Mouse (Mus musculus) limb, embryonic 13.5 days (tissue): ENCODE results near the gene Cd69. TPM values are rescaled to one million over a fixed set of nuclear protein-coding genes. Genes with fewer than 3 reads are reported as not detected.

Experiments
- ATAC-seq: fragments of 200-750 bp; cut with Nextera tagmentation; 2 replicates; pipeline ENCODE4 v1.8.0; 2017; ENCODE audit warnings: low read depth, moderate number of reproducible peaks, moderate TSS enrichment; ENCODE audit not compliant: low FRiP score
- H3K27ac ChIP-seq: fragments of 300-500 bp; sonication (generic); 2 replicates; pipeline ENCODE4 v1.5.1; 2015; ENCODE audit warnings: inconsistent platforms, mild to moderate bottlenecking, moderate library complexity
- H3K27me3 ChIP-seq: fragments of 300-500 bp; sonication (generic); 2 replicates; pipeline ENCODE4 v1.6.1; 2015; ENCODE audit warnings: mild to moderate bottlenecking, inconsistent platforms
- H3K36me3 ChIP-seq: fragments of 300-500 bp; sonication (generic); 2 replicates; pipeline ENCODE4 v1.6.1; 2015; ENCODE audit warnings: inconsistent platforms, mild to moderate bottlenecking, moderate library complexity
- H3K4me1 ChIP-seq: fragments of 300-500 bp; sonication (generic); 2 replicates; pipeline ENCODE4 v1.6.1; 2015; ENCODE audit warnings: inconsistent platforms
- H3K4me2 ChIP-seq: fragments of 300-500 bp; sonication (generic); replicated peaks from 2 replicates; pipeline ENCODE4 v1.6.1; 2015; ENCODE audit warnings: inconsistent platforms, mild to moderate bottlenecking, moderate library complexity
- H3K4me3 ChIP-seq: fragments of 300-500 bp; sonication (generic); 2 replicates; pipeline ENCODE4 v1.5.1; 2015; ENCODE audit warnings: moderate library complexity, mild to moderate bottlenecking, inconsistent platforms
- H3K9ac ChIP-seq: fragments of 300-500 bp; sonication (generic); 2 replicates; pipeline ENCODE4 v1.6.1; 2015; ENCODE audit warnings: mild to moderate bottlenecking, inconsistent platforms
- H3K9me3 ChIP-seq: fragments of 300-500 bp; sonication (generic); 2 replicates; pipeline ENCODE4 v1.6.1; 2016; ENCODE audit warnings: inconsistent platforms
- WGBS: fragments of 180-500 bp; shearing (Covaris S2); methylation state at CpG from one replicate; pipeline ENCODE4 v1.1.7; 2015; 5-methylcytosine and 5-hydroxymethylcytosine counted together
- polyA plus RNA-seq: library from polyadenylated mRNA; unstranded; fragments of >200 nt; fragmentation: Nextera tagmentation; extraction: Ambion mirVana; gene quantifications from 2 replicates; pipeline ENCODE4 v1.2.1, GENCODE M21; 2015

Gene Cd69
- polyA plus RNA-seq, 1 experiment from 2014 or later: 0.08 TPM

GRCm38 (mm10) chr6:129275624-129276203 lies 478 bp upstream of the Cd69 start:
- 60% methylated on average over 3 of the region's 3 CpGs for WGBS
- no peaks in the 10 kb centered on the region for H3K27me3 ChIP-seq
- no peaks in the 10 kb centered on the region for H3K9me3 ChIP-seq
- no peak for ATAC-seq
- H3K9ac ChIP-seq: no peak overlapping the region
- no peak overlapping the region for H3K27ac ChIP-seq
- no peak overlapping the region for H3K4me2 ChIP-seq
- H3K4me1 ChIP-seq: no peaks in the 10 kb centered on the region
- no peak overlapping the region for H3K4me3 ChIP-seq
- H3K36me3 ChIP-seq: no peaks in the 10 kb centered on the region

GRCm38 (mm10) chr6:129274476-129274875 lies 760 bp downstream of the Cd69 start:
- Histone ChIP-seq H3K4me2 (no peak overlapping the region), H3K4me3 (no peak overlapping the region), H3K4me1 (no peaks in the 10 kb centered on the region), H3K9me3 (no peaks in the 10 kb centered on the region), H3K9ac (no peak overlapping the region), H3K36me3 (no peaks in the 10 kb centered on the region), H3K27ac (no peak overlapping the region), H3K27me3 (no peaks in the 10 kb centered on the region)
- WGBS: 78% methylated on average over 2 of the region's 2 CpGs
- no peak for ATAC-seq

GRCm38 (mm10) chr6:129273662-129274061 lies 1.6 kb downstream of the Cd69 start:
- Histone ChIP-seq H3K27ac (no peak overlapping the region), H3K9me3 (no peaks in the 10 kb centered on the region), H3K27me3 (no peaks in the 10 kb centered on the region), H3K4me3 (no peak overlapping the region), H3K4me1 (no peaks in the 10 kb centered on the region), H3K4me2 (no peak overlapping the region), H3K9ac (no peak overlapping the region), H3K36me3 (no peaks in the 10 kb centered on the region)
- ATAC-seq: no peak
- 80% methylated on average over 3 of the region's 3 CpGs for WGBS

GRCm38 (mm10) chr6:129266438-129267022 lies 8.7 kb downstream of the Cd69 start:
- no peak overlapping the region for H3K4me2 ChIP-seq
- ATAC-seq: no peak
- H3K36me3 ChIP-seq: no peaks in the 10 kb centered on the region
- H3K9ac ChIP-seq: no peak overlapping the region
- no peak overlapping the region for H3K4me3 ChIP-seq
- H3K4me1 ChIP-seq: no peaks in the 10 kb centered on the region
- WGBS: 73% methylated on average over 1 of the region's 1 CpGs
- no peaks in the 10 kb centered on the region for H3K9me3 ChIP-seq
- no peak overlapping the region for H3K27ac ChIP-seq
- H3K27me3 ChIP-seq: no peaks in the 10 kb centered on the region

GRCm38 (mm10) chr6:129265821-129266220 lies 9.4 kb downstream of the Cd69 start:
- Histone ChIP-seq H3K4me3 (no peak overlapping the region), H3K9ac (no peak overlapping the region), H3K4me2 (no peak overlapping the region), H3K27ac (no peak overlapping the region), H3K27me3 (no peaks in the 10 kb centered on the region), H3K4me1 (no peaks in the 10 kb centered on the region), H3K9me3 (no peaks in the 10 kb centered on the region), H3K36me3 (no peaks in the 10 kb centered on the region)
- 72% methylated on average over 3 of the region's 3 CpGs for WGBS
- ATAC-seq: no peak

GRCm38 (mm10) chr6:129260940-129261339 lies 14.3 kb downstream of the Cd69 start:
- H3K4me2 ChIP-seq: no peak overlapping the region
- 82% methylated on average over 4 of the region's 4 CpGs for WGBS
- H3K27ac ChIP-seq: no peak overlapping the region
- no peaks in the 10 kb centered on the region for H3K27me3 ChIP-seq
- no peak for ATAC-seq
- no peaks in the 10 kb centered on the region for H3K9me3 ChIP-seq
- no peak overlapping the region for H3K9ac ChIP-seq
- H3K36me3 ChIP-seq: no peaks in the 10 kb centered on the region
- no peaks in the 10 kb centered on the region for H3K4me1 ChIP-seq
- H3K4me3 ChIP-seq: no peak overlapping the region

GRCm38 (mm10) chr6:129260034-129260433 lies 15.2 kb downstream of the Cd69 start:
- H3K4me2 ChIP-seq: no peak overlapping the region
- H3K4me1 ChIP-seq: no peaks in the 10 kb centered on the region
- H3K27ac ChIP-seq: no peak overlapping the region
- H3K36me3 ChIP-seq: no peaks in the 10 kb centered on the region
- H3K9me3 ChIP-seq: no peaks in the 10 kb centered on the region
- no peak overlapping the region for H3K4me3 ChIP-seq
- ATAC-seq: no peak
- no peak overlapping the region for H3K9ac ChIP-seq
- no peaks in the 10 kb centered on the region for H3K27me3 ChIP-seq

GRCm38 (mm10) chr6:129256018-129256417 lies 19.2 kb downstream of the Cd69 start:
- Histone ChIP-seq H3K4me3 (no peak overlapping the region), H3K27me3 (no peaks in the 10 kb centered on the region), H3K4me1 (no peaks in the 10 kb centered on the region), H3K9ac (no peak overlapping the region), H3K4me2 (no peak overlapping the region), H3K9me3 (no peaks in the 10 kb centered on the region), H3K36me3 (no peaks in the 10 kb centered on the region), H3K27ac (no peak overlapping the region)
- ATAC-seq: no peak
- WGBS: 63% methylated on average over 7 of the region's 7 CpGs

GRCm38 (mm10) chr6:129254949-129255602 lies 20.2 kb downstream of the Cd69 start:
- Histone ChIP-seq H3K4me1 (no peaks in the 10 kb centered on the region), H3K36me3 (no peaks in the 10 kb centered on the region), H3K27me3 (no peaks in the 10 kb centered on the region), H3K9ac (no peak overlapping the region), H3K27ac (no peak overlapping the region), H3K4me3 (no peak overlapping the region), H3K9me3 (no peaks in the 10 kb centered on the region), H3K4me2 (no peak overlapping the region)
- no peak for ATAC-seq
- WGBS: 19% methylated on average over 4 of the region's 4 CpGs

- Histone ChIP-seq H3K4me1 (no peaks in the 10 kb centered on the region), H3K4me2 (no peak overlapping the region), H3K27me3 (no peaks in the 10 kb centered on the region), H3K9ac (no peak overlapping the region), H3K36me3 (no peaks in the 10 kb centered on the region), H3K4me3 (no peak overlapping the region), H3K27ac (no peak overlapping the region), H3K9me3 (no peaks in the 10 kb centered on the region)
- no peak for ATAC-seq
- WGBS: 78% methylated on average over 4 of the region's 4 CpGs
These were observed 20.9 kb downstream of the Cd69 start for GRCm38 (mm10) chr6:129254314-129254713.

- ATAC-seq: no peak
These were observed 27.0 kb downstream of the Cd69 start for GRCm38 (mm10) chr6:129248243-129248642.

GRCm38 (mm10) chr6:129246992-129247391 lies 28.2 kb downstream of the Cd69 start:
- H3K4me2 ChIP-seq: no peak overlapping the region
- 77% methylated on average over 1 of the region's 1 CpGs for WGBS
- H3K27me3 ChIP-seq: no peaks in the 10 kb centered on the region
- no peak overlapping the region for H3K4me3 ChIP-seq
- H3K4me1 ChIP-seq: no peaks in the 10 kb centered on the region
- no peak overlapping the region for H3K9ac ChIP-seq
- H3K36me3 ChIP-seq: no peaks in the 10 kb centered on the region
- no peak overlapping the region for H3K27ac ChIP-seq
- no peak for ATAC-seq
- H3K9me3 ChIP-seq: no peaks in the 10 kb centered on the region

More at GRCm38 (mm10) chr6:129248243-129248642, 27.0 kb downstream of the Cd69 start:
- Histone ChIP-seq H3K9me3 (no peaks in the 10 kb centered on the region), H3K4me1 (no peaks in the 10 kb centered on the region), H3K4me3 (no peak overlapping the region), H3K36me3 (no peaks in the 10 kb centered on the region), H3K27me3 (no peaks in the 10 kb centered on the region), H3K27ac (no peak overlapping the region), H3K4me2 (no peak overlapping the region), H3K9ac (no peak overlapping the region)

- no peaks in the 10 kb centered on the region for H3K4me1 ChIP-seq
- no peaks in the 10 kb centered on the region for H3K36me3 ChIP-seq
- ATAC-seq: no peak
- no peaks in the 10 kb centered on the region for H3K9me3 ChIP-seq
- H3K27ac ChIP-seq: no peak overlapping the region
- H3K4me2 ChIP-seq: no peak overlapping the region
- H3K9ac ChIP-seq: no peak overlapping the region
- H3K4me3 ChIP-seq: no peak overlapping the region
- H3K27me3 ChIP-seq: no peaks in the 10 kb centered on the region
These were observed 29.4 kb downstream of the Cd69 start for GRCm38 (mm10) chr6:129245793-129246192.
